Mouse (Mus musculus): Measurements from ENCODE around the gene Astn2. TPM values are rescaled to one million over a fixed set of nuclear protein-coding genes. Genes with fewer than 3 reads are reported as not detected.

Astn2 gene
- not detected for polyA plus RNA-seq (2017; shearing (Covaris generic))

DNA sequence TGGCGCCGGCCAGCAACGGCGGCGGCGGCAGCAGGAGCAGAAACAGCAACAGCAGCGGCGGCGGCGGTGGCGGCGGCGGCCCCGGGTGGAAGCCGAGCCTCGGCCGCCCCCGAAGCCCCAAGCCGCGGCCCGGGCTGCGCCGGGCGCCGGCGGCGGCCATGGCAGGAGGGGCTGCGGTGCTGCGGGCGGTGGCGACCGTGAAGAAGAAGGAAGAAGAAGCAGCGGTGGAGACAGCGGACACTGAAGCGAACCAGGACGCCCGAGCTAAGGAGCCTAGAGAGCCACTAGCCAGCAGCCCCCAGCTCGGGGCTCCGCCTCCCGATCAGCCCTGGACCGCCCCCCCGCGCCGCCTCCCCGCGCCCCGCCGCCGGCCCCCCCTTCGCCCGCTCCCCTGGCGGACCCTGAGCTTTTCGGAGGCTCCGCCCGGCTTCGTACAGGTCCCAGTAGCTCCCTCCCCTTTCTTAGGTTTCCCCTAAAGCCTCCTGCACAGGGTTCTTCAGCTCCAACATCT lies at the start of gene Astn2:
Gene Astn2, minus strand, starts transcription at position 411 of the 511 bp plus-strand sequence.

DNA sequence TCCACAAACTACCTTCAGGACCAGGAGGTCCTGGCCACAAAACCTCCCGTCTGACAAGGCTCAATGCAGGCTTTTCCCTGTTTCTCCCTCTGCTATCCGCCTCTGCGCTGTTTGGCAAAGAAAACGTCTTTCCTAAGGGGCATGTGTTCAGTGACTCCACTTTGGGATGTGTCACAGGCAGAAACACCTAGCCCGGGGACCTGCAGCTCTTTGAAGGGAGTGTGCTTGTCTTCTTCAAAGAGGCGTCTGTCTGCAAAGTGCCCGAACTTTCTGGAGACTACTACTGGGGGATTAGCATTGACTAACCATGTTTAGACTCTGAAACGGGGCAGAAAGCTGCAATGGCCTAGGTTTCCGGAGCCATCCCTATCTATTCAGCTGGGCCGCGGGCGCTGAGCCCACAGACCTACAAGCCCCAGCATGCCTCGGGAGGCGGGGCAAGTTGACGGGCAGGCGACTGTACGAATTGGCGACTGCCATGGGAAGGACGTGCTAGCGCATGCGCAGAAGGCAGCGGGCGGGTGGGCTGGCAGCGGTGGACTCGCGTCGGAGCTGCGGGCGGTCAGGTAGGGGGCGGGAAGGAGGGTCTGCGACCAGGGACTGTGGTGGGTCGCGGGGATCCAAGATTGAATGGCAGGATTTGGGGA lies 799.8 kb downstream of the Astn2 start, which contains the start of gene Trim32:
Gene Trim32, plus strand, starts transcription at position 483 of the 647 bp plus-strand sequence.

